Mouse (Mus musculus) heart, embryonic 11.5 days (tissue): ENCODE data around the gene Mthfsd. TPM values are rescaled to one million over a fixed set of nuclear protein-coding genes. Genes with fewer than 3 reads are reported as not detected.
"Not testable (repeated sequence)": the region's sequence is repeated elsewhere in the genome, so short reads cannot be mapped to it uniquely, and the experiment has no call there.

Source experiments
- ATAC-seq: fragments of 200-750 bp; cut with Nextera tagmentation; replicated peaks from 2 replicates; pipeline ENCODE4 v1.8.0; 2017; ENCODE audit warnings: moderate library complexity; ENCODE audit not compliant: insufficient number of reproducible peaks, low FRiP score, low TSS enrichment
- H3K27ac ChIP-seq: fragments of 300-500 bp; sonication (generic); 2 replicates; pipeline ENCODE4 v1.5.1; 2014; ENCODE audit warnings: mild to moderate bottlenecking, low read depth, low read length
- H3K27me3 ChIP-seq: fragments of 300-500 bp; sonication (generic); 2 replicates; pipeline ENCODE4 v1.6.1; 2014; ENCODE audit warnings: mild to moderate bottlenecking, low read length, mixed read lengths; ENCODE audit not compliant: control insufficient read depth, insufficient read depth
- H3K36me3 ChIP-seq: fragments of 300-500 bp; sonication (generic); 2 replicates; pipeline ENCODE4 v1.6.1; 2014; ENCODE audit warnings: mild to moderate bottlenecking, low read length, moderate library complexity, mixed read lengths; ENCODE audit not compliant: control insufficient read depth, insufficient read depth
- H3K4me1 ChIP-seq: fragments of 300-500 bp; sonication (generic); 2 replicates; pipeline ENCODE4 v1.6.1; 2014; ENCODE audit warnings: low read length; ENCODE audit not compliant: control insufficient read depth, insufficient read depth
- H3K4me2 ChIP-seq: fragments of 300-500 bp; sonication (generic); 2 replicates; pipeline ENCODE4 v1.6.1; 2014; ENCODE audit warnings: mild to moderate bottlenecking, moderate library complexity
- H3K4me3 ChIP-seq: fragments of 300-500 bp; sonication (generic); 2 replicates; pipeline ENCODE4 v1.5.1; 2014; ENCODE audit warnings: low read depth, low read length
- H3K9ac ChIP-seq: fragments of 300-500 bp; sonication (generic); 2 replicates; pipeline ENCODE4 v1.6.1; 2014; ENCODE audit warnings: mild to moderate bottlenecking, low read depth, low read length, moderate library complexity
- H3K9me3 ChIP-seq: fragments of 300-500 bp; sonication (generic); replicated peaks from 2 replicates; pipeline ENCODE4 v1.6.1; 2016; ENCODE audit warnings: low read length; ENCODE audit not compliant: control insufficient read depth
- WGBS: fragments of 180-500 bp; shearing (Covaris S2); extraction: QIAGEN DNeasy Blood & Tissue Kit; methylation state at CpG from one replicate; pipeline ENCODE4 v1.1.7; 2014; ENCODE audit not compliant: insufficient replicate concordance; 5-methylcytosine and 5-hydroxymethylcytosine counted together
- polyA plus RNA-seq: library from polyadenylated mRNA; unstranded; fragments of >200 nt; fragmentation: Nextera tagmentation; extraction: Ambion mirVana; gene quantifications from 2 replicates; pipeline ENCODE4 v1.2.1, GENCODE M21; 2014

Mthfsd gene
- polyA plus RNA-seq = 45.1 and 46.2 TPM in 2 replicates

DNA sequence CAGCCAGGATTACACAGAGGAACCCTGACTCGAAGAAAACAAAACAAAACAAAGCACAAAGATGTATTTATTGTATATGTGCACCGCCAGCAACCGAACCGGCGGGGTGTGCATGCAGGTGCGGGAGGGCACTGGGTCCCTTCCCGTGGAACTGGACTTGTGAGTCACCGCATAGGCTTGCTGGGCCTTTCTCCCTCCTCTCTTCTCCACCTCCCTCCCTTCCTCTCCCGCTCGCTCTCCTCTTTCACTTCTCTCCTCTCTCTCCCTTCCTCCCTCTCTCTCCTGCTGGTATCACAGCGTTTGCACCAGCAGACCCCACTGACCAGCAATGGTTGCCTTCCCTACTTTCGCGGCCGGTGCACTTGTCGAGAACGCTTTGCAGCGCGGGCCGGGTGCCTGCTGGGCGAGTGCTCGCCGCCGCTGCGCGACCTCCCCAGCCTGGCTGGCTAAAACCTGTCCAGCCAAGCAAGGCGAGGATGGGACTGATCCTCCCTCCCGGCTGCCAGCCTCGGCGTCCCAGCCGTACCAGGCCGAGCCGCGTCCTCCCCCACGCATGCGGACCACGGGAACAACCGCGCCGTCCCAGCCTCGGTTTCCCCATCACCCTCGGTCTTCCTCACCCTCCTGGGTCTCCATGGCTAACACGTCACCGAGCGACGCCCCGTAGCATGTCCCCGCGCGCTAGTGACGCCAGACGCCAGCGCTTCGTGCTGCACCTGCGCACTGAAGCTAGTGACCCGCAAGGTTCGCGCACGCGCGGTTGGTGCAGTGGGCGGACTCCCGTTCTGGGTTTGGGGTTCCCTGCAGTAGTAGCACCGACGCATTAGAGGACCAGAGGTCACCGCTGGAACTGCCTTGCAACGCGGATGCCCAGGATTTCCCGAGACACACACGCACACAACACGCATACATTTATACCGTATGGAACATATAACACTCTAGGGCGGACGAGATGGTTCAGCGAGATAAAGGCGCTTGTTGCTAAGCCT lies at the start of gene Mthfsd:
TSS of gene Mthfsd (minus strand) at position 725 of the 989 bp plus-strand sequence.
- no peaks in the 10 kb centered on the region for H3K36me3 ChIP-seq
- H3K4me3 ChIP-seq = peak within 1 kb of the TSS; percentile 88
- 1% methylated on average over 75 of the region's 75 CpGs for WGBS
- peak within 1 kb of the TSS; percentile 69 for H3K4me2 ChIP-seq
- peaks cover 14% of the 10 kb centered on the region for H3K4me1 ChIP-seq
- peak; percentile 87 for ATAC-seq
- peak within 1 kb of the TSS; percentile 74 for H3K27ac ChIP-seq
- H3K9ac ChIP-seq = peak within 1 kb of the TSS; percentile 93
- H3K27me3 ChIP-seq = 0 out of 2 replicates have a peak, but pooled peaks cover 5% of the 10 kb centered on the region
- H3K9me3 ChIP-seq = no peaks in the 10 kb centered on the region

- Histone ChIP-seq H3K27ac (no peak overlapping the region), H3K4me1 (peaks cover 14% of the 10 kb centered on the region), H3K9ac (no peak overlapping the region), H3K27me3 (peaks cover 7% of the 10 kb centered on the region), H3K9me3 (no peaks in the 10 kb centered on the region), H3K36me3 (no peaks in the 10 kb centered on the region), H3K4me2 (no peak overlapping the region), H3K4me3 (no peak overlapping the region)
- ATAC-seq = no peak
- WGBS = 84% methylated on average over 7 of the region's 7 CpGs
These were observed 48.8 kb upstream of the Mthfsd start for GRCm38 (mm10) chr8:121156990-121157491.

DNA sequence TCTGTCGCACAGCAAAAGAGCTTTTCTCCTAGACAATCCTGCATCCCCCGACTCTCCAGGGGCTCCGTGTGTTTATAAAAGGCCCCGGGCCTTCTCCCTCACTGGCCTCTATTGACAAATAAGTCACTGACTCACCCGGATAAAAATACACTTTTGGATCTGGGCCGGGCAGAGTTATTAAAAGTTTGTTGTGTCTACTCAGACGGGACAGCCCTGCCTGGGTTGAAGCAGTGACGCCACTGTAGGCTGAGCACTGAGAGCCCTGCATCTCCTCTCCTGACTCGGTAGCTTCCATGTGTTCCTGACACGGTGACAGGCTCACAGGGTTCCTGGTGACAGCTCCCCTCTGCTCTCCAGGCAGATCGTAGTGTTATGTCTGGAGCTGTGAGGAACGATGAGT lies 44.2 kb upstream of the Mthfsd start:
- WGBS = 30% methylated on average over 12 of the region's 12 CpGs
- H3K27ac ChIP-seq = no peak overlapping the region
- H3K4me1 ChIP-seq = peaks cover 9% of the 10 kb centered on the region
- no peak overlapping the region for H3K9ac ChIP-seq
- H3K4me2 ChIP-seq = peak overlapping the region; percentile 22
- no peaks in the 10 kb centered on the region for H3K36me3 ChIP-seq
- H3K27me3 ChIP-seq = 0 out of 2 replicates have a peak, but pooled peaks cover 3% of the 10 kb centered on the region
- no peaks in the 10 kb centered on the region for H3K9me3 ChIP-seq
- ATAC-seq = no peak
- H3K4me3 ChIP-seq = no peak overlapping the region

GRCm38 (mm10) chr8:121148573-121149083 lies 40.4 kb upstream of the Mthfsd start:
- Histone ChIP-seq H3K4me2 (no peak overlapping the region), H3K9me3 (no peaks in the 10 kb centered on the region), H3K27me3 (0 out of 2 replicates have a peak, but pooled peaks cover 3% of the 10 kb centered on the region), H3K36me3 (no peaks in the 10 kb centered on the region), H3K4me3 (no peak overlapping the region), H3K9ac (0 out of 2 replicates have a peak overlapping the region, but pooled peaks have one; percentile 28), H3K27ac (no peak overlapping the region), H3K4me1 (peaks cover 9% of the 10 kb centered on the region)
- no peak for ATAC-seq
- 17% methylated on average over 8 of the region's 8 CpGs for WGBS

DNA sequence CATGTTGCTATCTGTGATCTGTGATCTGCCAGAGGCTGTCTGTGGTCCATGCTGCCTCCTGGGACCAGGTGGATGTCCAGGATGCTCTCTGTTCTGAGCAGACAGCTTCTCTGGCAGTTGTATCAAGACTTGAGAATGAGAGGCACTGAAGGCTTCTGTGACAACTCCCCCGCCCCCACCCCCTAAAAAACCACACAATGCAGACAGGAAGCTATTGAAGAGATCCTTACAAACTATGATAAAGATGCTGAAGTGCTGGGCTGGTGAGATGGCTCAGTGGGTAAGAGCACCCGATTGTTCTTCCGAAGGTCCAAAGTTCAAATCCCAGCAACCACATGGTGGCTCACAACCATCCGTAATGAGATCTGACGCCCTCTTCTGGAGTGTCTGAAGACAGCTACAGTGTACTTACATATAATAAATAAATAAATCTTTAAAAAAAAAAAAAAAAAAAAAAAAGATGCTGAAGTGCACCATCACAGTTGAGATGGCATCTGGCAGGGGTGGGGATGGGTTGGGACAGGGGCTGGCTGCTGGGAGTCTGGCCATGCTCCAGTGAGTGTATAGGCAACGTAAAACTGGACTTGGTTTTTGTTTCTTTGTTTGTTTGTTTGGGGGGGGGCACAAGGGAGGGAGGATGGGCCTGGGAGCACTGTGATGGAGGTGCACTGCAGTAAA lies 37.4 kb upstream of the Mthfsd start:
- not testable (repeated sequence) for H3K27ac ChIP-seq, H3K9ac ChIP-seq, H3K4me2 ChIP-seq, H3K9me3 ChIP-seq, ATAC-seq, H3K36me3 ChIP-seq, H3K4me3 ChIP-seq, H3K4me1 ChIP-seq
- 69% methylated on average over 4 of the region's 6 CpGs for WGBS
- peaks cover 14% of the 10 kb centered on the region for H3K27me3 ChIP-seq

GRCm38 (mm10) chr8:121136856-121137255 lies 28.7 kb upstream of the Mthfsd start:
- Histone ChIP-seq H3K4me1 (no peaks in the 10 kb centered on the region; the same call in 1 of the 2 replicates), H3K27ac (no peak overlapping the region), H3K27me3 (peaks cover 3% of the 10 kb centered on the region; the same call in 1 of the 2 replicates), H3K9ac (no peak overlapping the region), H3K36me3 (peaks cover 2% of the 10 kb centered on the region; the same call in 1 of the 2 replicates), H3K4me3 (no peak overlapping the region), H3K4me2 (no peak overlapping the region), H3K9me3 (0 out of 2 replicates have a peak, but pooled peaks cover 6% of the 10 kb centered on the region)
- 88% methylated on average over 6 of the region's 6 CpGs for WGBS
- ATAC-seq = no peak

DNA sequence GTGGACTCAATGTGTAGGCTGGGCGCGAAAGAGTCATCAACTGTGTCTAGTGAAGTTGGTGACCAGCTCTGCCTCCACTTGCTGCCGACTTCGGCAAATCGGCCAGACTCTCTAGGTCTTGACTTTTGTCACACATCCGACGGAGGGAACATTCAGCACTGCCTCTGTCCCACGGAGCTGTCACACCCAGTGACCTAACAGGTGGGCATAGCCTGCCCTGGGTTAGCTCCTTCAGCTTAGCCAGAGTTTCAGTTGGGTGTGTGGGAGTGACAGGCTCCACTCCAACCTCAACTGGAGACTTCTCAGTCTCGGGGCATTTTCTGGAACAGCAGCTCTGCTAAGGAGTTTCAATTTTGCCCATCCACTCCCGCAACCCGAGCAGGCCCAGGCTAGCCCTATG lies 26.3 kb upstream of the Mthfsd start:
- H3K4me2 ChIP-seq = no peak overlapping the region
- no peak overlapping the region for H3K27ac ChIP-seq
- no peak overlapping the region for H3K9ac ChIP-seq
- H3K36me3 ChIP-seq = peaks cover 2% of the 10 kb centered on the region; the same call in 1 of the 2 replicates
- WGBS = 82% methylated on average over 11 of the region's 11 CpGs
- no peaks in the 10 kb centered on the region; the same call in 1 of the 2 replicates for H3K4me1 ChIP-seq
- peaks cover 14% of the 10 kb centered on the region for H3K27me3 ChIP-seq
- H3K9me3 ChIP-seq = 0 out of 2 replicates have a peak, but pooled peaks cover 6% of the 10 kb centered on the region
- no peak overlapping the region for H3K4me3 ChIP-seq
- no peak for ATAC-seq

DNA sequence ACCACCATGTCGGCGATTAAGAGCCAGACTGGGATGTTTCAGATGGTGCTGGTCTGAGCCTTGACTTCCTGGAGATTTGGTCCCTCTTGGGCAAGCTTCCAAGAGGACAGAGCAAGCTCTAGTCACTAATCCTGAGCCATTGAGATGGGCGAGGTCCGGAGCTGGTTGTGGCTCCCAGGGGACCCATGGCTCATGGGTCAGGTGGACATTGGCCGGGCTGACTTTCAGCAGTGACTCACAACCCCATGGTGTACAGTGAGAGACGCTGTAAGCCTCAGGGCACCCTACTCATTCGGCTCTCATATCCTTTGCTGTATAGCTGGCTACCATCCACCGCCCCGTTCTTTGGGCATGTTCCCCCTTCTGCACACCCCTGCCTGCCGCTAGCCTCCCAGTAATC lies 25.9 kb upstream of the Mthfsd start:
- no peak for ATAC-seq
- Histone ChIP-seq H3K9ac (no peak overlapping the region), H3K4me1 (no peaks in the 10 kb centered on the region; the same call in 1 of the 2 replicates), H3K36me3 (peaks cover 2% of the 10 kb centered on the region; the same call in 1 of the 2 replicates), H3K9me3 (0 out of 2 replicates have a peak, but pooled peaks cover 6% of the 10 kb centered on the region), H3K4me3 (no peak overlapping the region), H3K27me3 (peaks cover 18% of the 10 kb centered on the region), H3K4me2 (no peak overlapping the region), H3K27ac (no peak overlapping the region)
- WGBS = 86% methylated on average over 10 of the region's 10 CpGs
